Mouse (Mus musculus) fibroblast of lung, adult 2 months (primary cell): ENCODE results near the gene Scn2b.
A peak's percentile ranks its signal among the peaks of the same experiment; 100 is the strongest.

Experiments
- DNase-seq: peaks from one replicate; pipeline ENCODE4 v3.0.0-alpha.2; 2011; ENCODE audit warnings: low read depth

Scn2b gene

DNA sequence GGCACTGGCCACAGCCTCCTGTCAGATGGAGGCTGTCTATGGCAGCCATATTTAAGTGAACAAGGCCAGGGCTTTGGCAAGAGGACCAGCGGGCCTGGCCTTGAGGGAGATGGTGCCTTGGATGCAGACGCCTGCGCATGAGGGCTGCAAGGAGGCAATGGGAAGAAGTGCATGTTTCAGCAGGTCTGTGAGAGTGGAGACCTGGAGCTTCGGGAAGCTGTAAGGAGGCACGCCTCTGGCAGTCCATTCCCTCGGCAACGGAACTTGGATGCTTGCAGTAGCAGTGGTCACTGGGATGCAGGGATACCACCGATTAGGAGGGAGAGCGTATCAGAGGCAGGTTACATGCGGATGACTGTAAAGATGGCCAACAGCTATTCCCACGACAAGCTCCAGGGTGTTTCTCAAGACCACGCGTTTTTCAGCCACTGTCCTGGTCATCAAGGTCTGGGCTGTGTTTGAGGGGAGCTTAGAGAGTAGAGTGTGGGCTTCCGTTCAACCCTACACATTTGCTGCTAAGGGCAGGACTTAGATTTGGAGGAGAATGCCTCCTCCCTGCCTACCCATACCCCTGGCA lies 2.5 kb downstream of the Scn2b start:
- DNase-seq, result no peak

DNA sequence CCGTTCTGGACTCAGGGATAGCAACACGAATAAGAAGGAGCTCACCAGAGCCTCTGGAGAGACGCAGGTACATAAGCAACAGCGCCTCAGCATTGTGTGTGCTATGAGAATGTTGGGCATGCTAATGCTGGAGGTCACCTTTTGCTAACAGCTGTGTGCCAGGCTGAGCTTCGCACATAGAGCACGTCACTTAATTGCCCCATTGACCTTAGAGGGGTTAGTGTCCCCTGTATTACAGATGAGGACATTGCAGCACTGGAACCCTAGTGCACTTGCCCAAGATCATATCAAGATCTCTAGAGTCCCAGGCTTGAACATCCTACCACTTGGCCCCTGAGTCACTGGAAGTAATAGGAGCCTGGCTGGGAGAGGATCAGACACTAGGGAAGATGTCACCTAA lies 3.0 kb downstream of the Scn2b start:
- DNase-seq, result no peak

DNA sequence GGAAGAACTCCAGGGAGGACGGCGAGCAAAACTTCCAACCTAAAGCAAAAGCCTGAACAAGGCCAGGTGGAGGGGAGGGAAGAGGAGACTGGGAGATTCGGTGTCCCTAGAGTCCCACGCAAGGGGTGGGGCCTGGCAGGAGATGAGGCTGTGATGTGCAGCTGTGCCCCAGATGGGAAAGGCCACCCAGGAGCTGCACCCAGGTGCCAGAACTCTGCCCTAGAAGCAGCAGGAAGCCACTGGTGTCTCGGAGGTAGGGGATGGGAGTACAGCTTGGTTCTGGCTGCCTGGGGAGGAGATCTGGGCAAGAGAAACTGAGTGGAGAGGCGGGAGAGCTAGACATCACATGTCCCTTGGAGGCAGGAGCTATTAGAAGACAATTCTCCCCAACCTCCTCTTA lies 3.4 kb downstream of the Scn2b start:
- DNase-seq, result no peak

DNA sequence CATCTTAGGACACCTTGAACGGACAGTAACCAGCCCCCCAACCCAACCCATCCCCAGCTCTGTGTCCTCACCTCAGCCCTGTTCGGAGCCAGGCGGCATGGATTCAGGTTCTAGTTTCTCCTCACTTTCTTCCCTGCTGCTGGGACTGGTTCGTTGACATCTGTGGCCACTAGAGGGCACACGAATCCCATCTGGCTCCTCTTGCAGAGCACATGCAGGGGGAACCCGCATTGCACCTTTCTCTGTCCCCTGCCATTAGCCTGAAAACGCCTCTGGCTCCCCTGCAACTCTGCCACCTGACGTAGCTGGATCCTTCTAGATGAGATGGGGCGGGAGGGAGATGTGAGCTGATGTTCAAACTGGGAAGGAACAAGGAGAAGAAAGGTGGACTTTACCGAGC lies 4.2 kb downstream of the Scn2b start:
- peak; percentile 6 for DNase-seq

GRCm38 (mm10) chr9:45122209-45122761 lies 4.7 kb downstream of the Scn2b start:
- no peak for DNase-seq

GRCm38 (mm10) chr9:45125211-45125610 lies 7.6 kb downstream of the Scn2b start:
- DNase-seq, result no peak

DNA sequence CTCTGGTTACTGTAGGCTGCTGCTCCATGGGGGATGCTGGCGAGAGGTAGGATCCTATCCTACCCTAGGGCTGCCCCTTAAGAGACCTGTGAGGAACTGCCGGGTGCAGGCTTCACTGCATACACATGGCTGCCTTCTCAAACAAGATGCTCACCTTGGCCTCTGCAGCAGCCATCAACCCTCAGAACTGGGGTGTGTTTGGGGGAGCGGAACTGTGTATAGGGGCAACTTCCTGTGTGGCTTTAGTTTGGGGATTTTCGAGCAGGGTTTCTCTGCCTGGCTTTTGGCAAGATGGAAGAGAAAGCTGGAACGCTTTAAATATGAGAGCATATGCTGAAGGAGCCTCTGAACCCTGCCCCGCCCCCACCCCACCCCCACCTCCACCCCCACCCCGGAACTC lies 9.4 kb downstream of the Scn2b start:
- DNase-seq, result no peak

DNA sequence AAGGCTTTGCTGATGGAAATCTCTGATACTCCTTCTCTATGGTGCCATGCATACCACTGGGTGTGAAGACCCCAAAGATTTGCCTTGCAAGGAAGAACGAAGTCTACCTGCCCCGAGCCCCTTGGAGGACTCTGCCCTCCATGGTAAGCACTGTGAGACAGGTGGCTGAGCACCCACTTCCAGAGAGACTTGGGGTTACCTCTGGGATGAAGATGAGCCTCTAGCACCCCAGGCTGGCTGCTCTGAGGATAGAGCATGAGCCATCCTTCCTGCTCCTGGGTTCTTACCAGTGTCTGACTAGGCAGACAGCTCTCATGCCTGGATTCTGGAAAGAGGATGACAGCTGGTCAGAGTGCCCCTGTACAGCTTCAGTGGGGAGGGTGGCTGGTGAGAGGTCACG lies 12.5 kb downstream of the Scn2b start:
- DNase-seq, result no peak

DNA sequence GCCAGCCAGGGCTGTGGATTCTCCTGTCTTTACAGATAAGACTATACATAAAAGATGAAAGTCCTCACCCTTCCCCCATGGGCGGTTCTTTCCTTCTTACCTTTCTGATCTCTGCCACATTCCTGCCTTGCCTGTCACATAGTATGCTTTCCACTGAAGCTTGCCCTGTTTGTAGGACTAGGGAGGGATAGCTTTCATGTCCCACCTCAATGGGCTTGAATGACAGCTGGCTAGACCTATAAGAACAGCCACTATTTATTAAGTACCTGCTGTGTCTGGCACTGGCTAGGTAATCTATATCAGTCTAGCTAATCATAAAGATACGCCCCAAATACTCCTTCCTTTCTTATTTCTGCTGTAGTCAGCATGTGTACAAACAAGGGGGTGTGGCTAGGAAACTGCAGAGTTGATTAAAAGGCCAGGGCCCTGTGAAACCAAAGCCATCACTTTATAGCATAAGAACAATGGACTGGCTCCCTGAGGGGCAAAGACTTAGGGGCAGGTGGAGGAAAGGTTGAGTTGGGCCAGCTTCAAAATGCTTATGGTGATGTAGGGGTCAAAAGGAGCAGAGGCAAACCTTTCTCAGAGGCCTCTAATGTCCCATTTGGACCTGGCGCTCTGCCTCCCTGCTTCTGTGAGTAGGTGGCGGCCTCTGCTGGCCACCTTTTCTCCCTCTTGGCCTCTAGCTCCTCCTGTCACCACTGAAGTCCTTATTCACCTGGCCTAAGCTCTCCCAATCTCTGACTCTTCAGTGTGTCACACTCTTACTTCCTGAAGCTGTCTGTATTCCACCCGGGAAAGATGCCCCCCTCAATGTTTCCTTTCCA lies 16.1 kb downstream of the Scn2b start:
- no peak for DNase-seq

- DNase-seq, result no peak
Measured at GRCm38 (mm10) chr9:45136442-45137169, 19.0 kb downstream of the Scn2b start.

GRCm38 (mm10) chr9:45138191-45139032 lies 20.8 kb downstream of the Scn2b start, which contains the start of gene Scn4b:
TSS of gene Scn4b (plus strand) at chr9:45138395.
- DNase-seq, result no peak

- no peak for DNase-seq
Measured at GRCm38 (mm10) chr9:45139082-45139481, 21.5 kb downstream of the Scn2b start.

GRCm38 (mm10) chr9:45140945-45141344 lies 23.4 kb downstream of the Scn2b start:
- no peak for DNase-seq

- DNase-seq, result no peak
Measured at GRCm38 (mm10) chr9:45142686-45143085, 25.1 kb downstream of the Scn2b start.

GRCm38 (mm10) chr9:45145533-45146266 lies 28.1 kb downstream of the Scn2b start:
- no peak for DNase-seq

DNA sequence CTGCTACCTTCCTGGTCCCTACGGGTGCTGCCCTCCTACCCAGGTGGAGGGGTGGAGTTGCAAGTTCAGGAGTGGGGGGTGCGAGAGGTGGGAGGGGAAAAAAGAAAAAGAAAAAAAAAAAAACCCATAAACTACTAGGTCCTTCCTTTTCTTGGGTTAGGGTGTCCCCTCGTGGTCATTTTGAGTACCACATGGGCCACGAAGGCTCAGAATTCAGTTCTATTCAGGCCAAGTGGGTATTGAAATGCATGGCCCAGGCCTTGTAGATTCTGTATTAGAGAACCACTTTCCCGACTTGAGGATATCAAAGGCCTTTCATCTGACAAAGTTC lies 28.6 kb downstream of the Scn2b start:
- peak; percentile 11 for DNase-seq

DNA sequence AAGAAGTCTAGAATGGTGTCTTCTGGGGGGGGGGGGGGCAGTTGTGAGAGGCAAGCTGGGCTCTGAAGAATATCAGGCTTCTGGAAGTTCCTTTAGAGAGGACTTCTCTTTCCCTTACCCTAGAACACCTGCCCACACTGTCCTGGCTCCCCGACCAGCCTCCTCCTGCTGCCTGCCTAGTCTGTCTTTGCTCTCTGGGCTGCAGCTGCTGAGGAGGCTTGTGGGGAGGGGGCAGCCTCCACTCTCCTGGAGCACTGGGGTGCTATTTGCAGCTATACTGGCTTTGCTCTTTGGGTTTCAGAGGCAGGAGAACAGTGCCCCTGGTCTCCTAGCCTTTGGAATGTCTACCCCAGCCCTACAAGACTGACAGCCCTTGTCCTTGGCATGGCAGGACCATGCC lies 33.4 kb downstream of the Scn2b start:
- DNase-seq, result no peak

- no peak for DNase-seq
Measured at GRCm38 (mm10) chr9:45153361-45153760, 35.8 kb downstream of the Scn2b start.

- no peak for DNase-seq
Measured at GRCm38 (mm10) chr9:45167903-45168302, 50.3 kb downstream of the Scn2b start.

GRCm38 (mm10) chr9:45170150-45170549 lies 52.6 kb downstream of the Scn2b start:
- no peak for DNase-seq

GRCm38 (mm10) chr9:45171073-45171610 lies 53.6 kb downstream of the Scn2b start:
- DNase-seq, result no peak
